Mouse (Mus musculus): Measurements from ENCODE around the gene Itgam. TPM values are rescaled to one million over a fixed set of nuclear protein-coding genes. Genes with fewer than 3 reads are reported as not detected.
"Not testable (repeated sequence)": the region's sequence is repeated elsewhere in the genome, so short reads cannot be mapped to it uniquely, and the experiment has no call there.

The Itgam gene
- total and polyA plus RNA-seq, 3 experiments = 0.07 to 0.30 (median 0.22) TPM

DNA sequence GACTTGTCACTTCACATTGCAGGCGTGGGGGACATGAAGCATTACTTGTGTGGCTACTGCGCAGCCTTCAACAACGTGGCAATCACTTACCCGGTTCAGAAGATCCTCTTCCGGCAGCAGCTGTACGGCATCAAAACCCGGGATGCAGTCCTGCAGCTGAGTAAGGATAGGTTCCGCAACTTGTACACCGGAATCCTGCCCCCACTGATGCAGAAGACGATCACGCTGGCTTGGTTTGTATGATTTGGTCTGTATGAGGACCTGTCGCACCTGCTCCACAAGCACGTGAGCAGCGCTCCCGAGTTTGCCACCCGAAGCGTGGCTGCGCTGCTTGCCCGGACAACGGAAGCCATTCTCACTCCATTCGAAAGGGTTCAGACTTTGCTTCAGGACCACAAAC is 91.6 kb downstream of the Itgam start, which contains the start of gene Itgad:
Gene Itgad, plus strand, starts transcription at position 301 of the 400 bp plus-strand sequence.
- Histone ChIP-seq H3K9me3 (replicated peaks) (no peaks in the 10 kb centered on the region), H3K4me1 (ENCODE audit: insufficient read depth, low read depth, low read length) (no peaks in the 10 kb centered on the region), H3K27me3 (ENCODE audit: insufficient read depth, low read length) (no peaks in the 10 kb centered on the region; the same call in 1 of the 2 replicates), H3K4me3 (ENCODE audit: low read depth, low read length) (no peak within 1 kb of the TSS), H3K36me3 (replicated peaks) (no peaks in the 10 kb centered on the region)
- no peak for DNase-seq (ENCODE audit: low spot score)
- no peak for ATAC-seq (ENCODE audit: extremely low read depth, insufficient number of reproducible peaks, low FRiP score, poor library complexity, severe bottlenecking)
- no peak for TF ChIP-seq GATA2 (IDR thresholded peaks at IDR 0.05; ENCODE audit: borderline replicate concordance, low read depth, low read length)
- TF ChIP-seq POLR2AphosphoS5 (IDR thresholded peaks at IDR 0.05; ENCODE audit: insufficient replicate concordance, low read depth, low read length) = no peak
- no peak for TF ChIP-seq GATA1 (IDR thresholded peaks at IDR 0.05; ENCODE audit: borderline replicate concordance, low read length)
- TF ChIP-seq TAL1 (conservative IDR thresholded peaks at IDR 0.05; ENCODE audit: low read depth, low read length) = no peak
- no peak for TF ChIP-seq CTCF (IDR thresholded peaks at IDR 0.05; ENCODE audit: low read depth, low read length)

- Histone ChIP-seq H3K9me3 (replicated peaks) (no peaks in the 10 kb centered on the region), H3K4me1 (ENCODE audit: insufficient read depth, low read depth, low read length) (no peaks in the 10 kb centered on the region), H3K27me3 (ENCODE audit: insufficient read depth, low read length) (no peaks in the 10 kb centered on the region; the same call in 1 of the 2 replicates), H3K4me3 (ENCODE audit: low read depth, low read length) (no peak overlapping the region), H3K36me3 (replicated peaks) (no peaks in the 10 kb centered on the region)
- TF ChIP-seq CTCF (IDR thresholded peaks at IDR 0.05; ENCODE audit: low read depth, low read length) (no peak), POLR2AphosphoS5 (IDR thresholded peaks at IDR 0.05; ENCODE audit: insufficient replicate concordance, low read depth, low read length) (no peak), GATA2 (IDR thresholded peaks at IDR 0.05; ENCODE audit: borderline replicate concordance, low read depth, low read length) (no peak), TAL1 (conservative IDR thresholded peaks at IDR 0.05; ENCODE audit: low read depth, low read length) (no peak), GATA1 (IDR thresholded peaks at IDR 0.05; ENCODE audit: borderline replicate concordance, low read length) (no peak)
- DNase-seq (ENCODE audit: low spot score) (no peak), ATAC-seq (ENCODE audit: extremely low read depth, insufficient number of reproducible peaks, low FRiP score, poor library complexity, severe bottlenecking) (no peak)
Measured at GRCm38 (mm10) chr7:128154924-128155323, 92.5 kb downstream of the Itgam start.

- not testable (repeated sequence) for DNase-seq (ENCODE audit: low spot score); H3K27me3 ChIP-seq (ENCODE audit: insufficient read depth, low read length); H3K36me3 ChIP-seq (replicated peaks); H3K9me3 ChIP-seq (replicated peaks); H3K4me1 ChIP-seq (ENCODE audit: insufficient read depth, low read depth, low read length); H3K4me3 ChIP-seq (ENCODE audit: low read depth, low read length)
- peak; percentile 73 for ATAC-seq (ENCODE audit: extremely low read depth, insufficient number of reproducible peaks, low FRiP score, poor library complexity, severe bottlenecking)
Measured at GRCm38 (mm10) chr7:128158688-128159354, 96.4 kb downstream of the Itgam start.

- no peak for DNase-seq (ENCODE audit: low spot score)
- Histone ChIP-seq H3K4me1 (ENCODE audit: insufficient read depth, low read depth, low read length) (no peaks in the 10 kb centered on the region), H3K36me3 (replicated peaks) (no peaks in the 10 kb centered on the region), H3K27me3 (ENCODE audit: insufficient read depth, low read length) (peaks cover 3% of the 10 kb centered on the region), H3K9me3 (replicated peaks) (no peaks in the 10 kb centered on the region), H3K4me3 (ENCODE audit: low read depth, low read length) (no peak overlapping the region)
- no peak for TF ChIP-seq TAL1 (conservative IDR thresholded peaks at IDR 0.05; ENCODE audit: low read depth, low read length)
- TF ChIP-seq GATA1 (IDR thresholded peaks at IDR 0.05; ENCODE audit: borderline replicate concordance, low read length) = no peak
- no peak for TF ChIP-seq CTCF (IDR thresholded peaks at IDR 0.05; ENCODE audit: low read depth, low read length)
- TF ChIP-seq GATA2 (IDR thresholded peaks at IDR 0.05; ENCODE audit: borderline replicate concordance, low read depth, low read length) = no peak
- TF ChIP-seq POLR2AphosphoS5 (IDR thresholded peaks at IDR 0.05; ENCODE audit: insufficient replicate concordance, low read depth, low read length) = no peak
- no peak for ATAC-seq (ENCODE audit: extremely low read depth, insufficient number of reproducible peaks, low FRiP score, poor library complexity, severe bottlenecking)
Measured at GRCm38 (mm10) chr7:128164001-128164400, 101.6 kb downstream of the Itgam start.

- TF ChIP-seq CTCF (IDR thresholded peaks at IDR 0.05; ENCODE audit: low read depth, low read length) (no peak), GATA2 (IDR thresholded peaks at IDR 0.05; ENCODE audit: borderline replicate concordance, low read depth, low read length) (no peak), POLR2AphosphoS5 (IDR thresholded peaks at IDR 0.05; ENCODE audit: insufficient replicate concordance, low read depth, low read length) (no peak), TAL1 (conservative IDR thresholded peaks at IDR 0.05; ENCODE audit: low read depth, low read length) (no peak), GATA1 (IDR thresholded peaks at IDR 0.05; ENCODE audit: borderline replicate concordance, low read length) (no peak)
- H3K4me3 ChIP-seq (ENCODE audit: low read depth, low read length) = no peak overlapping the region
- no peaks in the 10 kb centered on the region for H3K9me3 ChIP-seq (replicated peaks)
- DNase-seq (ENCODE audit: low spot score) (no peak), ATAC-seq (ENCODE audit: extremely low read depth, insufficient number of reproducible peaks, low FRiP score, poor library complexity, severe bottlenecking) (no peak)
- H3K4me1 ChIP-seq (ENCODE audit: insufficient read depth, low read depth, low read length) = no peaks in the 10 kb centered on the region
- H3K27me3 ChIP-seq (ENCODE audit: insufficient read depth, low read length) = peaks cover 3% of the 10 kb centered on the region
- H3K36me3 ChIP-seq (replicated peaks) = no peaks in the 10 kb centered on the region
Measured at GRCm38 (mm10) chr7:128166391-128166790, 104.0 kb downstream of the Itgam start.

Other genes with a start within 250 kb of the Itgam start
Only the 20 nearest of the 23 such genes appear.
- 46.8 and 58.5 TPM in 2 replicates for gene Zfp646, start 186.4 kb upstream of the Itgam start, total RNA-seq (2014; fragmentation: Nextera tagmentation)
- 42.1 and 45.0 TPM in 2 replicates for gene Zfp646, start 186.4 kb upstream of the Itgam start, total RNA-seq (2017)
- 27.9 and 36.7 TPM in 2 replicates for gene Zfp646, start 186.4 kb upstream of the Itgam start, polyA plus RNA-seq (2012)
- gene Zfp668, start 185.8 kb upstream of the Itgam start, total RNA-seq (2014; fragmentation: Nextera tagmentation) = 9.2 and 14.9 TPM in 2 replicates
- gene Zfp668, start 185.8 kb upstream of the Itgam start, total RNA-seq (2017) = 4.2 and 5.7 TPM in 2 replicates
- gene Zfp668, start 185.8 kb upstream of the Itgam start, polyA plus RNA-seq (2012) = 33.9 and 39.5 TPM in 2 replicates
- gene Prss53, start 171.7 kb upstream of the Itgam start, total RNA-seq (2014; fragmentation: Nextera tagmentation) = 0.58 TPM in 1 of 2 replicates, not detected in the other
- gene Prss53, start 171.7 kb upstream of the Itgam start, total RNA-seq (2017) = 0.29 and 0.38 TPM in 2 replicates
- gene Prss53, start 171.7 kb upstream of the Itgam start, polyA plus RNA-seq (2012) = 0.76 and 0.80 TPM in 2 replicates
- gene Gm21974, start 167.2 kb upstream of the Itgam start, total RNA-seq (2014; fragmentation: Nextera tagmentation) = not detected in 2 replicates
- not detected in 2 replicates for gene Gm21974, start 167.2 kb upstream of the Itgam start, total RNA-seq (2017)
- not detected in 2 replicates for gene Gm21974, start 167.2 kb upstream of the Itgam start, polyA plus RNA-seq (2012)
- gene Vkorc1, start 167.0 kb upstream of the Itgam start, total RNA-seq (2014; fragmentation: Nextera tagmentation) = 53.0 and 68.8 TPM in 2 replicates
- 8.9 and 11.0 TPM in 2 replicates for gene Vkorc1, start 167.0 kb upstream of the Itgam start, total RNA-seq (2017)
- 12.6 and 16.7 TPM in 2 replicates for gene Vkorc1, start 167.0 kb upstream of the Itgam start, polyA plus RNA-seq (2012)
- gene Bckdk, start 158.6 kb upstream of the Itgam start, total RNA-seq (2014; fragmentation: Nextera tagmentation) = 73.4 and 80.0 TPM in 2 replicates
- gene Bckdk, start 158.6 kb upstream of the Itgam start, total RNA-seq (2017) = 40.4 and 49.2 TPM in 2 replicates
- 114 and 134 TPM in 2 replicates for gene Bckdk, start 158.6 kb upstream of the Itgam start, polyA plus RNA-seq (2012)
- gene Kat8, start 150.1 kb upstream of the Itgam start, total RNA-seq (2014; fragmentation: Nextera tagmentation) = 39.0 and 45.1 TPM in 2 replicates
- 44.0 and 44.5 TPM in 2 replicates for gene Kat8, start 150.1 kb upstream of the Itgam start, total RNA-seq (2017)
- gene Kat8, start 150.1 kb upstream of the Itgam start, polyA plus RNA-seq (2012) = 6.8 and 7.4 TPM in 2 replicates
- not detected in 2 replicates for gene Prss8, start 132.5 kb upstream of the Itgam start, total RNA-seq (2014; fragmentation: Nextera tagmentation)
- 0.05 TPM in 1 of 2 replicates, not detected in the other for gene Prss8, start 132.5 kb upstream of the Itgam start, total RNA-seq (2017)
- gene Prss8, start 132.5 kb upstream of the Itgam start, polyA plus RNA-seq (2012) = not detected in 2 replicates
- gene Prss36, start 115.9 kb upstream of the Itgam start, total RNA-seq (2014; fragmentation: Nextera tagmentation) = 4.0 and 5.4 TPM in 2 replicates
- gene Prss36, start 115.9 kb upstream of the Itgam start, total RNA-seq (2017) = 0.76 and 4.9 TPM in 2 replicates
- 8.5 and 8.9 TPM in 2 replicates for gene Prss36, start 115.9 kb upstream of the Itgam start, polyA plus RNA-seq (2012)
- gene Fus, start 95.2 kb upstream of the Itgam start, total RNA-seq (2014; fragmentation: Nextera tagmentation) = 211 and 218 TPM in 2 replicates
- 34.6 and 45.5 TPM in 2 replicates for gene Fus, start 95.2 kb upstream of the Itgam start, total RNA-seq (2017)
- 568 and 604 TPM in 2 replicates for gene Fus, start 95.2 kb upstream of the Itgam start, polyA plus RNA-seq (2012)
- gene Pycard, start 68.8 kb upstream of the Itgam start, total RNA-seq (2014; fragmentation: Nextera tagmentation) = 2.0 and 2.4 TPM in 2 replicates
- gene Pycard, start 68.8 kb upstream of the Itgam start, total RNA-seq (2017) = 3.3 and 3.5 TPM in 2 replicates
- gene Pycard, start 68.8 kb upstream of the Itgam start, polyA plus RNA-seq (2012) = 1.2 and 1.3 TPM in 2 replicates
- gene Trim72, start 58.7 kb upstream of the Itgam start, total RNA-seq (2014; fragmentation: Nextera tagmentation) = not detected in 2 replicates
- 0.06 and 0.16 TPM in 2 replicates for gene Trim72, start 58.7 kb upstream of the Itgam start, total RNA-seq (2017)
- 0.03 and 0.04 TPM in 2 replicates for gene Trim72, start 58.7 kb upstream of the Itgam start, polyA plus RNA-seq (2012)
- not detected in 2 replicates for gene Gm49368, start within 50 bp of the Itgam start, total RNA-seq (2014; fragmentation: Nextera tagmentation)
- gene Gm49368, start within 50 bp of the Itgam start, total RNA-seq (2017) = not detected in 2 replicates
- gene Gm49368, start within 50 bp of the Itgam start, polyA plus RNA-seq (2012) = 0.03 TPM in 1 of 2 replicates, not detected in the other
- not detected in 2 replicates for gene Itgax, start 66.9 kb downstream of the Itgam start, total RNA-seq (2014; fragmentation: Nextera tagmentation)
- 0.11 and 0.58 TPM in 2 replicates for gene Itgax, start 66.9 kb downstream of the Itgam start, total RNA-seq (2017)
- not detected in 2 replicates for gene Itgax, start 66.9 kb downstream of the Itgam start, polyA plus RNA-seq (2012)
- not detected in 2 replicates for gene Itgad, start 91.7 kb downstream of the Itgam start, total RNA-seq (2014; fragmentation: Nextera tagmentation)
- 0.23 TPM in 1 of 2 replicates, not detected in the other for gene Itgad, start 91.7 kb downstream of the Itgam start, total RNA-seq (2017)
- 0.01 and 0.06 TPM in 2 replicates for gene Itgad, start 91.7 kb downstream of the Itgam start, polyA plus RNA-seq (2012)
- not detected in 2 replicates for gene Cox6a2, start 143.7 kb downstream of the Itgam start, total RNA-seq (2014; fragmentation: Nextera tagmentation)
- 0.27 TPM in 1 of 2 replicates, not detected in the other for gene Cox6a2, start 143.7 kb downstream of the Itgam start, total RNA-seq (2017)
- gene Cox6a2, start 143.7 kb downstream of the Itgam start, polyA plus RNA-seq (2012) = 0.13 and 0.21 TPM in 2 replicates
- gene Armc5, start 174.7 kb downstream of the Itgam start, total RNA-seq (2014; fragmentation: Nextera tagmentation) = 10.2 and 12.0 TPM in 2 replicates
- gene Armc5, start 174.7 kb downstream of the Itgam start, total RNA-seq (2017) = 5.6 and 7.6 TPM in 2 replicates
- gene Armc5, start 174.7 kb downstream of the Itgam start, polyA plus RNA-seq (2012) = 22.8 and 23.8 TPM in 2 replicates
- gene 9130023H24Rik, start 175.4 kb downstream of the Itgam start, total RNA-seq (2014; fragmentation: Nextera tagmentation) = 3.8 and 5.5 TPM in 2 replicates
- 5.5 and 6.1 TPM in 2 replicates for gene 9130023H24Rik, start 175.4 kb downstream of the Itgam start, total RNA-seq (2017)
- 0.72 and 0.73 TPM in 2 replicates for gene 9130023H24Rik, start 175.4 kb downstream of the Itgam start, polyA plus RNA-seq (2012)
- 0.34 TPM in 1 of 2 replicates, not detected in the other for gene Tgfb1i1, start 184.2 kb downstream of the Itgam start, total RNA-seq (2014; fragmentation: Nextera tagmentation)
- 0.11 TPM in 1 of 2 replicates, not detected in the other for gene Tgfb1i1, start 184.2 kb downstream of the Itgam start, total RNA-seq (2017)
- 0.05 TPM in 1 of 2 replicates, not detected in the other for gene Tgfb1i1, start 184.2 kb downstream of the Itgam start, polyA plus RNA-seq (2012)
- not detected in 2 replicates for gene Slc5a2, start 203.0 kb downstream of the Itgam start, total RNA-seq (2014; fragmentation: Nextera tagmentation)
- 0.55 TPM in 1 of 2 replicates, not detected in the other for gene Slc5a2, start 203.0 kb downstream of the Itgam start, total RNA-seq (2017)
- gene Slc5a2, start 203.0 kb downstream of the Itgam start, polyA plus RNA-seq (2012) = 0.05 TPM in 1 of 2 replicates, not detected in the other

All from G1E (cell line).